Mouse (Mus musculus) layer of hippocampus, adult 18-20 months (tissue): ENCODE measurements around the gene Lamb3. TPM values are rescaled to one million over a fixed set of nuclear protein-coding genes. Genes with fewer than 3 reads are reported as not detected.

Source experiments
- DNase-seq, 2 experiments: peaks; one replicate each; pipeline ENCODE4 v3.0.0; 2022; ENCODE audit warnings: low spot score in 2 of 2
- long read RNA-seq: library from polyadenylated mRNA; stranded (forward); transcript quantifications from one replicate; pipeline ENCODE4 v2.0.0, GENCODE M21; 2021
- total RNA-seq, 2 experiments: library from RNA; stranded (reverse); gene quantifications; 2 replicates each; pipeline ENCODE4 v1.2.3; 2021

The Lamb3 gene
- under 1 TPM; 0.81 to 0.89 TPM for total RNA-seq
- long read RNA-seq, partial matches to known transcripts = 1 of 2 reads
- long read RNA-seq, other reads (novel, unspliced or antisense) = 1 of 2 reads

DNA sequence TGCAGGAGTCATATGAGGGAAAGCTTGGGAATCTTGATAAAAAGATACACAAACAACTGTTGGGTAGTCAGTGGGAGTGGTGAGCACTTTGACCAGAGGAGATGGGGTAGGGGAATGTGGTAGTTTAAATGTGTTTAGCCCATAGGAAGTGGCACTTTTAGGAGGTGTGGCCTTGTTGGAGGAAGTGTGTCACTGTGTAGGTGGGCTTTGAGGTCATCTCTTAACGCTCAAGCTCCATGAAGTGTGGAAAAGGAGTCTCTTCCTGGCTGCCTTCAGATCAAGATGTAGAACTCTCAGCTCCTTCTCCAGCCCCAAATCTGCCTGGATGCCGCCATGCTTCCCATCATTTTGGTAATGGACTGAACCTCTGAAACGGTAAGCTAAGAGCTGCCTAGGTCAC is at the start of gene Lamb3:
Gene Lamb3, plus strand, starts transcription at position 197 of the 400 bp plus-strand sequence.
- no peak for DNase-seq

DNA sequence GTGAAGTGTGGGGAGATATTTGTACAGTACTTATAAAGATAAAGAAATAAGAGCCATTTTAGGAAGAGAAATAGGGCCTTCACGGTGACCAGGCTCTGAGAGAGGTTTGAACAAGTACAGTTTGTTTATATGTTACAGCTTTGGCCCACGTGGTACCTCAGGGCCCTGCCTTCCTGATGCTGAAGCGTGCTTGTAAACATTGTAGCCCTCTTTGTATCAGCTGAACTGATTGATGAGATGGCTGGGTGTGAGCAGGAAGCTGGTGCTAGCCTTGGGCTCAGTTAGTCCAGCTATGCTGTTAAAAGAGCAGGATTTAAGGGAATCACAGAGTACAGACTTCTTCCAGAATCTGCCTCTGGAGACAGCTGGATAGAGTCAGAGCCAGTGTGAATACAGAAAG is 48.3 kb upstream of the Lamb3 start:
- no peak for DNase-seq

DNA sequence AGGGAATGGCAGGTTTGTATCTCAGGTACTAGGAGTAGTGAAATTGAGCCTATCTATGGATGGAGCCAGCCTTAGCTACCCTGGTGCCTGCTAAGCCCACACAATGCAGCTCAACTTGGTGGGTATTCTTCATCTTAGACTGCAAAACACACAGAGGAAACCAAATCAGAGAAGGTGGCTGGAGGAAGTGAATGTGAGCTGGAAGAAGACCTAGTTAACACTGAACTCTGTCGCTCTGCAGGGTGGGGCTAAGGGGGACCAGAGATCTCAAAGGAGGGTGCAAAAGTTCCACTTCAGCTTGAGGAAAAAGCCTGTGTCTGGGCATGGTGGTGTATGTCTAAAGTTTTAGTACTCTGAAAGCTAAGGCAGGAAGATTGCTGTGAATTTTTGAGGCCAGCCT is 47.9 kb upstream of the Lamb3 start:
- DNase-seq = no peak

DNA sequence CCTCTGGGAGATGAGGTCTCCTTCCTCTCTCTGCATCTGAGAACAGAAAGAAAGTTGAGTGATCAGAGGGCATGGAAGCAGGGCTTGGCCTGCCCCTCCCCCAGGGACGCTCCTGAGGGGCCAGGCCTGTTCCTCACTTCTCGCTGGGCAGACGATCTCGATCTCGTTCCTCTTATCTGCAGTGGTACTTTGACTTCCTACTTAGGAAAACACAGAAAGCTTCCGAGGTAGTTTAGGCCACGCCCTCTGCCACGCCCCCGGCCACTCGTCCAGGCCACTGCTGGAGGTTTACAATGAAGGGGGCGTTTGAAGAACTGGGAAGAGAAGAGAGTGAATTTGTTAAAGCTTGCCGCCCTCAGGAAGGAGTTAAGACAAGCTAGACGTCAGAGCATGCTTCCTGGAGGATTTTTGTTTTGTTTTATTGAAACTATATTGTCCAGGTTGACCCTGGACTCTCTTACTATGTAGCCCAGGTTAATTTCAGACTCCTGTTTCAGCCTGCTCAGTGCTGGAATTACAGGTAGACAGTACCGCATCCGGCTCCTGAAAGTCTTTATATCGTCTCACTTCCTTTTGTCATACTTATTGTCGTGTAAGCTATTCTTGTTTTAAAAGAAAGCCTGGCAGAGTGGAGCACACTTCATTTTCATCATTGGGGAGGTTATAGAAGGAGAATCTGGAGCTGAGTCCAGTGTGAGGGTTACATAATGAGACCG is 47.0 kb upstream of the Lamb3 start:
- no peak for DNase-seq

DNA sequence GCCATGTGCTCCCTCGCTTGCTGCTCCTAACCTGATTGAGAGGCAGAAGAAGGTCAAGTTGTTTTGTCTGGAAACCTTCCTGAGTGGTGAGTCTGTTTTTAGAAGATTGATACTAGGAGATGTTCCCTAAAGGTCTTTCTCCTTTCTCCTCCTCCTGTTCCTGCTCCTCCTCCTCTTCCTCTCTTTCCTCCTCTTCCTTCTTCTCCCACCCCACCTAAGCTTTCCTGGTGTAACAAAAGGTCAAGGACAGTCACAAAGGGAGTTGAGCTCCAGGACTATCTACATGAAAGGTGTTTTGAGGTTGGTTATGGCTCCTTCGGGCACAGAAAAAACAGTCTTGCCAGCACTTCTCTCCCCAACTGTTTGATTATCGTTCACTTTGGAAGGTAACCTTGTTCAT is 39.8 kb upstream of the Lamb3 start, which contains the start of gene A130010J15Rik:
Gene A130010J15Rik, plus strand, starts transcription at position 301 of the 400 bp plus-strand sequence.
- no peak for DNase-seq

DNA sequence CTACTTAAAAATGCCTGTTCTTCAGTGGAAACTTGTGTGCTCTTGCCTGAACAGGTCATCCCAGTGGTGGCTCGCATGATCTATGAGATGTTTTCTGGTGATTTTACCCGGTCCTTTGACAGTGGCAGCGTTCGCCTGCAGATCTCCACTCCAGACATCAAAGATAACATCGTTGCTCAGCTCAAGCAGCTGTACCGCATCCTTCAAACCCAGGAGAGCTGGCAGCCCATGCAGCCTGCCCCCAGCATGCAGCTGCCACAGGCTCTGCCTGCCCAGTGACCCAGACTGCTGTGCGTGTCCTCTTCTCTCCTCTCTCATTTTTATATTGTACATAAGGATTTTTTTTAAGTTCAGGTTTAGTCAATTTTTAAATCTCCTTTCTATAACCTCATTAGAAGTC is 38.3 kb upstream of the Lamb3 start:
- no peak for DNase-seq

DNA sequence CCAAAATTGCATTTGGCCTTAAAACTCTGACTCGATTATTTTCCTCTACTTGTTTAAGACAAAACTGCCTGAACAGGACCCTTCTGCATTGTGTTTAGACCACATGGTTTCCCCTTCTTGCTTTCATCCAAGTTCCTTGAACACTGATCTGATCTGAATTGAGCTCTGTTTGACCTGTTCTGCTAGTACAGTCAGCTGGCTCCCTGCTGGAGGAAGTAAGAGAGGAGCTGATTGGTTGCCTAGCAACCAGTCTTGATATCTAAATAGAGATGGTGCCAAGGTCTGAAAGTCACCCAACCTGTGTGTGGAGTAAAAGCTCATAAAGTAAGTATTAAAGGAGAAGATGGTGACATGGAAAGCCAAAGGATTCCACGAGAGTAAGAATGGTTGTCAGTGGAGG is 37.6 kb upstream of the Lamb3 start:
- DNase-seq = no peak

DNA sequence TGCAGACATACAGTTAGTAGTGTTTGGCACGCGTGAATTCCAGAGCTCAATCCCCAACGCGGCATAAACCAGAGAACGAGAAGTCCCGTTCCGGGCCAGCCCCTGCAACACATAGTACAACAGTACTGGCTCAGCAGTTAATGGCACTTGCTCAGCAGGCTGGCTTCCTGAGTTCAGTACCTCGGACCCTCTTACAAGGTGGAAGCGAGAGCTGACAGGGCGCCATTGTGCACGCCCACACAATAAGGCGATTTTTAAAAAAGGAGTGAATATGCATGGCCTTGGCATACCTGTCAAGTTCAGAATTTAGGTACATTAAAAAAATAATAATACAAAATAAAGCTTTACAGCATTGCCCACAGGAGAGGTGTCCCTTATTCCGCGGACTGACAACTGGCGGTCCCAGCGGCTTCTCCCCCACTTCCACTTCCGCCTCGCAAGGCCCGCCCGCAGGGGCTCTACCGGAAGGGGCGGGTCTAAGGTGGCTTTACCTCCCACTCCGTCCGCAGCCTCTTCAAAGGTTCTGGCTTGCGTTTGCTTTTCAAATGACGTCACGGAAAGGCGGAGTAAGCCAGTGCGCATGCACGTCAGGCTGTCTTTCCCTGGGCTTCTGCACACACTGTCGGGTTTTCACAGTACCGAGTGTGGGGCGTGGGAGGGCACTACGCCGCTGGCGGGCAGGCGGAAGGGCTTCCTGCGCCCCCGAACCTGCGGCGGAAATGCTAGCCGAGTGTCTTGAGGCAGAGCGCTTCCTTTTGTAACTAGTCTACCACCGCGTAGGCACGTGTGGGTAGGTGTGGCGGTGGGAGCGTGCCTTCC is 34.3 kb upstream of the Lamb3 start:
- peak; percentile 96 to 98 for DNase-seq

DNA sequence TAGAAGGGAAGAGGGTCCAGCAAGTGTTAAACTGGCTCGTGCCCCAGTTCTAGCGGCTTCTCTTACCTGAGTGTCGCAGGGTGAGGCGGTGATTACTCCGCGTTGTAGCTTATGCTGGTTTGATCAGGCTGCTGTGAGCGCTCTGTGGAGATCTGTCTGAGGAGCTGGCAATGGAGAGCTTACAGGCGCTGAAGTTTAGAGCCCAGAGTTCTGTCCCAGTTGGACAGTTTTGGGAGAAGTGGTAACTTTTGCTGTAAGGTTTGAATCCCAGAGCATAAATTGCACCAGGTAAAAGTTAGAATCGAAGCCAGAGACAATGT is 33.7 kb upstream of the Lamb3 start:
- no peak for DNase-seq

DNA sequence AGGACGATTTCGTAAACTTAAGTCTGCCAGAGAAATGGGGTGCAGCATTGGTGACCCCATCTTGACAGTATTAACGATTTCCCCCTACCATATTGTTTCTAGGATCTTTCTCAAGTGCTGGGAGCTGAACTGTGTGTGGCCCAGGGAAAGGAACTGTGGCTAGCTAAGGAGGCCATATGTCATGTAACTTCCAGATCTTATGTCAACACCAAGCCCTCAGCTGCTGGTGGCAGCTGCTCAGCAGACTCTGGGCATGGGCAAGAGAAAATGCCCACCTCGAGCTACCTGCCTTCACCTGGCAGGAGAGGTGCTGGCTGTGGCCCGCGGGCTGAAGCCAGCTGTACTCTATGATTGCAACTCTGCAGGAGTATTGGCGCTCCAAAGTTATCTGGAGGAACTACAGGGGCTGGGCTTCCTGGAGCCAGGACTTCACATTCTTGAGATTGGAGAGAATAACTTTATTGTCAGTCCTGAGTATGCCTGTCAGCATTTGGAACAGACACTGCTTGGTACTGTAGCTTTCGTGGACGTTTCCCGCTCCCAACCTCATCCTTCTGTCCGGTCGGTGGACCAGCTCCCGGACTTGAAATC is 33.3 kb upstream of the Lamb3 start:
- no peak for DNase-seq

DNA sequence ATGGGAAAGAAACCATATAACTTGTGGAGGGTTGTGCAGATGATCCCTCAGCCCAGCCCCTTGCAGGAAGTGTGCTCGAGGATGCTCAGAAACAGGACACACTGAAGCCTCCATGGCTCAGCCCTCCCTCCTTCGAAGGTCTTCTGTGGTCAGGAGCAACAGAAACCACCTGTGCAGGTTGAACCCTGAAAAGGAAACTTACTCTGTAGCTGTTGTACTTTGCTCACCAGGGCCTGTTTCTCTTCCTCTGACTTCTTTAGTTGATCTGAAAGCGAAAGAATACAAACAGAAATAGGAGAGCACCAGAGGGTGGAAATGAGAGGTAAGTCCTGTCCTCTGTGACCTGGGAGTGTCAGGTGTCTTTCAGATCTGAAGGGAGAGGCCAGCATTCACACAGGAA is 26.4 kb upstream of the Lamb3 start:
- no peak for DNase-seq

DNA sequence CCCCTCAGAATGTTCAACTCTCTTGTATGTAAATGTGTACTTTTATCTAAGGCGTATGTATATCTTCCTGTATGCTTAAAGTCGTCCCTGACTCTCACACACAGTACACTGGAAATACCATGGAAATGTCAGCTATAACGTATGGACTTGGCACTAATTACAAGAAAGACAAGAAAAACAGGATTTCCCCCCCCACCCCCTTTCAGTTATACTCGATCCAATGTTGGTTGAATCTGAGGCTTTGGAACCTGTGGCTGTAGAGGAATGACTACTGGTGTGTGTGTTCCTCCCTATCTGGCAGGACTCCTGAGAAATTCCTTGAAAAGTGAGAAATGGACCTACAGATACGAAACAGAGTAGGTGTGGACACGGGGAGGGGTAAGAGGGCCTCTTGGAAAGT is 19.2 kb upstream of the Lamb3 start:
- no peak for DNase-seq

DNA sequence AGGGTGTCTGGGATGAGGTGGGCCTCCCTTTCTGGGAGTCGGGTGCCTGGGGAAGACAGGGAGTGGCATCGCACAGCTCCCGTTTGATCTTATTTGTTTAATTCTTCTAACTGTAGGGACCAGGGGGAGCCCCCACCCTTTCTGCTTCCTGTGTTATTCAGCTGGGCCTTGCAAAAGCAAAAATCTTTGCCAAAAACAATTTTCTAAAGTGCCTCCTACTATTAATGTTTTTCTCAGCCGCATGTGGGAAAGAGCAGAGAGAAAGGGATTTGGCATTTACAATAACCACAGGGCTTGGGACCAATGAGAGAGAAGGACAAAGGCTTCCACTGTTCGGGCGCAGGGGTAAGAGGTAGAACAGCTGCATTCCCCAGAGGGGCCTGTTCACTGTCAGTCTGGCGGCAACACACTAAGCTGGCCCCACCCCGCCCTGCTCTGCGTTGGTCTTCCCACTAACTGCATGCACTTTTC is 18.3 kb upstream of the Lamb3 start:
- DNase-seq = peak; percentile 25 to 47

DNA sequence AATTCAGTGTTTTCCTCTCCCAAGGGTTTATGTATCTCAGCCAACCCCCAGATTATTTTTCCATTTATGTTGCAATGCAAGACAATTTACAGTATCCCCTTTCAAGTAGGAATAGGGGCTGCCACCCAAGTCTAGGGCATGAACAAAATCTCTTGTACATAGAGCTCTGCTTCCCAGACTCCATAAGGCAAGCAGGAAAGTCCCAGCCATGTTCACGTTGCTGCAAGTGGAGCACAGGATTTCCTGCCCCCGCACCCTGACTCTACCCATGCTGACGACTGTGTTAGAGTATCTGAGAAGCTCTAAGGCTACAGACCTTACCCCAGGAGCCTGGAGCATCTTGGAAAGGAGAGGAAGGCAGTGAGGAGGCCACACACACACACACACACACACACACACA is 17.7 kb upstream of the Lamb3 start:
- no peak for DNase-seq

DNA sequence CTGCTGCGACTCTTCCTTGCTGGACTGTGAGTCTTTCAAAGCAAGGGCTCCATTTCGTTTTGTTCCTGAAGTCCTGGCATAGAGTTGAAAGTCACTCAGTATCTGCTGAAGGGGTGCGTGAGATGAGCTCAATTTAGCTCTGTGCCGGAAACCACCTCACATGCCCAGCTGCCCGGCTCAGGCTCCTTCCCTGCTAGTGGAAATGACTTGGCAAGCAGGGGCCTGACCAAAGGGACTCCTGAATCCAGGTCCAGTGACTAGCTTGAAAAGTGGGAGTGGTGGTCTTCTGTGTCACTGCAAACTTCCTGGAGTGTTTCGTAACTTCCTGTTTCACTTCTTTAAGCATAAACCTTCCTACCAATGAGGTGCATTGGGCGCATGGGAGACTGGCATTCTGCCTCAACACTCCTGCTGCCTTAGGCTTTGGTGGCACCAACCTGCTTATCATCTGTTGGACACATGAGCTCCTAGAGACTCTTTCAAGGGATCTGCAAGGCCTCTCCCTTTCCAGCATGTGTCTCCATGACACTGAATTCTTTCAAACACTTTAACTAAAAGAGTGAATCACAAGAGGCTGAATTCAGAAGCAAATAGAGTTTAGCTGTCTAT is 15.7 kb upstream of the Lamb3 start:
- DNase-seq = no peak

DNA sequence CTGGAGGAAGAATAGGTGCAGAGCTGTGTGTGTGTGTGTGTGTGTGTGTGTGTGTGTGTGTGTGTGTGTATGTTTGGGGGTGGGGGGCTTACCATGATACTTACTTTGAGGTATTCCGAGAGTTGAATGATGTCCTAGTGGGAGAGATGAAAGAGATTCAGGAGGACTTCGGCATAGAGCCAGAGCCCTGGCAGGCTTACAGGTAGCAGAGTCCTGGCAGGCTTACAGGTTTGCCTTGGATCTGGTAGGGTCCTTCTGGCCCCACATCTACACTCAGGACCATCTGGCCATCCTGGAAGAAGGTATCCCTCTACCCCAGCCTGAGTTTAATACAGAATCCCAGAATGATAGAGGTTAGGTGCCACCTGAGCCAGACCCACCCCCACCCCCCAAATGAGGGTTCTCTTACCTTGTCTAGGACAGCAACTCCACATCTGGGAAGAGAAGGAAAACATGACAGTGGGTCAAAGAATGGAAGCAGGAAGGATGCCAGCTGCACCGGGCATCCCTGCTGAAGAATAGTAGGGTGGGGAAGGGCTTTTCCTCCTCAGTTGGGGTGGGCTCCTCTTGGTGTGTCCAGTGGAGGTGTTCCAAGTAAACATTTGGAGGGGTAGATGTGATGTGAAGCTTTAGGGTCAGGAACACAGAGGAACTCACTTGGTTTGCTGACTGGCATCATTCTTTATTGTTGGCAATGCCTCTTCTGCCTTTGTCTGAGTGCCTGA is 12.9 kb upstream of the Lamb3 start:
- no peak for DNase-seq

DNA sequence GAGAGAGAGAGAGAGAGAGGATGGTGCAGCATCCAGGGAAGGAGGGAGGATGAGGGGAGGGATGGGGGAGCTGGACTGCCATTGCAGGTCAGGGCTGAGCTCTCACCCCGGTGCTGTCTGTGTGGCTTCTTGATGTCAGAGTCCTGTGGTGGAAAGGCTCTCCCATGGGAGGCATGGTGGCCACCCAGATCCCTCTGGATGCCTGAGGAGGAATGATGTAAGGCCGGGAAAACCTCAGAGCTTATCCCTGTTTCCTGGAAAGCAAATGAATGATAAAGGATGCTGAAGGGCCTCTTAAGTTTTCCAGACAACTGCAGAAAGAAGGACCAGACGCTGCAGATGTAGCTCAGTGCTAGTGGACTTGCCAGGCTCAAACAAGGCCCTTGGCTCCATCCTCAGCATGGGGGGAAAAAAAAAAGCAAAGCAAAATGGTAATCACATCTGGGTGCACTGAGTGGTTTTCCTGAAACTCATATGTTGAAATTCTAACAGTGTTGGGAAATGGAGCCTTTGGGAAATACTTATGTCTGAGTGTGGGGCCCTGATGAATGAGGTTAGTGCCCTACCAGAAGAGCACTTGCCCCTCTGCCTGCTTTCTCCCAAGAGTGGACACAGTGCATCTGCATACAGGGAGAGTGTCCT is 12.2 kb upstream of the Lamb3 start:
- DNase-seq = no peak

DNA sequence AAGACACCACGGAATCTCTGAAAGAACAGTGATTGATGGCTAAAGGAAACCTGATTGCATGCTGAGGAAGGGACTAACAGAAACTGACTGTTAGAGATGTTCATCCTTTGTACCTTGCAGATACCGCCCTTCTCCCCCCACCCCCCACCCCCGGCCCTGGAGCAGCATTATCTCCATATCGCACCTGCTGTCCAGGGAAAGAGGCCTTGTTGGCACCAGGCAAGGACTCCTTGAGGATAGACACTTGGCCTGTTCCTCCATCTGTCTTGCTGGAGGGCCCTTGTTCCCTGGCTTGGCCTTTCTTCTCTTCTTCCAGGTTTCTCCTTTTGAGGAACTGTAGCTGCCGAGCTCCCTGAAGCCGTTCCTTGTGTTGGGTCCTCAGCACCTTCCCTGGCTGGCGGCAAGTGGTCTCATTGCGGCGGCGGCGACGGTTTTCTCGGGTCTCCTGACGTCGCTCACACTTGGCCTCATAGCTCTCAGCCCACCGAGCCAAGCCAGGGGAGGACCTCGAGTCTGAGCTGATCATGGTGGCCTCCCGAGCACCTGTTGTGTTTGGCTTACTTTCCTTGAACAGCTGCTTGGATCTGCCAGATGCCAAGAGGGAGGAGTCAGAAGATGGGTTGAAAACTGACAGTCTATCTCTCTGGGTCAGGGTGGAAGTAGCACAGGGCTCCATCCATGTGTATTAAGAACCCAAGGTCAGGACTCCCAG is 9.8 kb upstream of the Lamb3 start:
- no peak for DNase-seq

DNA sequence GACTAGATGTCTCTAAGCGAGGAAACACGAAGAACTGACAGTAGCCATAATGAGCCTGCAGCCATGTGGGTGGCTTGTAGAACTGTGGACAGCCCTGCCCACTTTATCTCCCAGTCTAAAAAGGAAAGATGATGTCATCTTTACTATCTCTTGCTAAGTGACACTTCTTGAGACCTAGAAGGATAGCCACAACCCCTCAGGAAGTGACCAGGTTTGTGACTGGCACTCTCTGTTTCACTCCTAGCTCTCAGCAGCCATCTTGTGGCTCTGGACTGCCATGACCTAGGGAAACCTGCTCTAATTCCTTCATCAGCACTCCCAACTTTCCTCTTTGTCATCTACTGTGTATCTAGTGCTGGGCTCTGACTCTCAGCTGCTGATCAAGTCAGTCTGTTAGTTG is 9.2 kb upstream of the Lamb3 start:
- no peak for DNase-seq
